Mouse (Mus musculus) central nervous system, embryonic 14 days (tissue): ENCODE data around the gene Fam92b. TPM values are rescaled to one million over a fixed set of nuclear protein-coding genes. Genes with fewer than 3 reads are reported as not detected.

ENCODE experiments used
- polyA plus RNA-seq: library from polyadenylated mRNA; depleted of rRNA; stranded (reverse); fragments of >200 nt; gene quantifications from 2 replicates; pipeline ENCODE4 v1.2.3, GENCODE M21; 2012; rRNA removed

The Fam92b gene
- polyA plus RNA-seq = 1.5 and 1.9 TPM in 2 replicates

DNA sequence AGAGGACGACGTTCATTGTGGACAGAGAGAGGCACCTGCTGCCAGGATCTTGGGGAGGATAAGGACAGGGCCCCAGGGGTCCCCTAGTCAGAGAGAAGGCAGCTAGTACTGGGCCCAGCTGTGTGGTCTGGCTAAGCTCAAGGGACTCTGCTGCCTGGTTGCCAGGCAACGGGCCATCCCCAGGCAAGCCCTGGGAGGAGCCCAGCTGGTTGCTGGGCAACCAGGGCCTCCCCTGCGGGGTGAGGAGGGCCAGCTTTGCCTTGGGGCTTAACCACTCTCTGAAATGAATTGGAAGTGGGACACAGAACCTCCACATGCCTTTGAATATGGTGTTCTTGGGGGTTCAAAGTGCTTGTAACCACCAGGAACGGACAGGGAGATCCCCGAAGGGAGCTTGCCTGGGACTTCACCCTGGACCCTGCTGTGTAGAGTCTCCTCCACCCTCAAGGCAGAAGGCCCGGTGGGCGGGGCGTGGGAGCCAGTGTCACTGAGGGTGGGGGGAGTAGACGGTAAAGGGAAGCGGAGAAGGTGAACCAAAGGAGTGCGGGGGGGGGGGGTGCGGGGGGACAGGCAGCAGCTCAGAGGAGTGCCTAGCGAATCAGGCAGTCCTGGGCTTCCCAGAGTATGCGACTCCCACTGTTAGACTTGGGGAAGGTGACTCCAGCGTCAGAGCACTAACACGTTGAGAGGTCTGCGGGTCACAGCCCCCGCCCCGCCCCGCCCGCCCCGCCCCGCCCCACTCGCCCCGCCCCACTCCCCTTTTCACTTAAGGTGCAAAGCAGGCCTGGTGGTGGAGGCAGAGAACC lies at the start of gene Fam92b:
Gene Fam92b (minus strand): TSS at position 149 of the 806 bp plus-strand sequence.

Other genes starting within 250 kb of the Fam92b start
- 2.1 and 3.5 TPM in 2 replicates for gene Crispld2, start 185.0 kb downstream of the Fam92b start, polyA plus RNA-seq
- gene Zdhhc7, start 76.0 kb downstream of the Fam92b start, polyA plus RNA-seq = 33.1 and 34.7 TPM in 2 replicates
- gene 6430548M08Rik, start 63.3 kb downstream of the Fam92b start, polyA plus RNA-seq = 20.2 and 22.4 TPM in 2 replicates
- 63.4 and 75.9 TPM in 2 replicates for gene Gse1, start 51.0 kb upstream of the Fam92b start, polyA plus RNA-seq